Mouse (Mus musculus) gastrocnemius, adult 18-20 months (tissue): Measurements from ENCODE around the gene Cd79b. TPM values are rescaled to one million over a fixed set of nuclear protein-coding genes. Genes with fewer than 3 reads are reported as not detected.
"Not testable (repeated sequence)": the region's sequence is repeated elsewhere in the genome, so short reads cannot be mapped to it uniquely, and the experiment has no call there.

Experiments
- DNase-seq: peaks from one replicate; pipeline ENCODE4 v3.0.0; 2021; ENCODE audit warnings: low spot score
- long read RNA-seq, 2 experiments: library from polyadenylated mRNA; stranded (forward); transcript quantifications; one replicate each; pipeline ENCODE4 v2.0.0; 2021
- total RNA-seq, 2 experiments: library from RNA; stranded (reverse); gene quantifications; 2 replicates each; pipeline ENCODE4 v1.2.3; 2021

Gene Cd79b
- total RNA-seq: under 1 TPM; 0.18 to 0.33 TPM
- long read RNA-seq, experiment 1: 0 reads
- long read RNA-seq, experiment 2: 0 reads

DNA sequence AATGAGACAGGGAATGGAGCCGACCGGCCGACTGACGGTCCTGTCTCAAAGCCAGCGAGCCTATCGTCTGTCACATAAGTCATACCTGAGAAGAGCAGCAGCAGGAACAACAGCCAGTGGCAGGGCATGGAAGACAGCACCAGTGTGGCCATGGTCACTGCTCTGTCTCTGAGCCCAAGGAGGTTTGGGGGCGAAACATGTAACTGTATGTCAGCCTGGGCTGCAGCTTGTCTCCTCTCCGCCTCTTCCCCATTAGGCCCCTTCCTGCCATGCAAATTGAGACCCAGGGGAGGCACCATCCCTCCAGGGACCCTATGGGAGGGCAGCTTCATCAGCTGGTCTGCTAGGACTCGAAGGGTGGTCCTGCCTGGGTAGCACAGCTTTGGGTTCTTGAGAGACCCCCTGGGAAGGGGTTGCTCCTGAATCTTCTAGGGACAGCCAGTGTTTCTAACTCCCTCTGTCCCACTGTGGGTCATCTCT lies at the start of gene Cd79b:
Cd79b (minus strand) TSS at position 430 of the 480 bp plus-strand sequence.
- DNase-seq: no peak

DNA sequence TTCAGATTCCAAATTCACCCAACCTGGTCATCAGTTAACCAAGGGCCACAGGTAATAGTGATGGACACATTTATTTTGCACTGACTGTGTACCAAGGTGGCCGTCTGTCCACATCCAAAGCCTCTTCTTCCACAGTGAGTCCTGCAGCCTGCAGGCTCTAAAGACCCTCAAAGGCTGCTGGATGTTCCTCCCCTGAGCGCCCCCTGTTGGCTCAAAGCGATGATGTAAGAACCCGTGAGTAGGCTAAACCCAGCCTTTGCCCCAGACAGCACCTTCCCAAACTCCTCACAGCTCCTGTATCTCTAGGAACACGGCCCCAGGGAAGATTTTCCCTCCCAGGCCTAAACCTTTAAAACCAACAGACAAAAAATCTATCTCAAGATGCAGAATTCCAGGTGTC lies 44.8 kb upstream of the Cd79b start:
- no peak for DNase-seq

DNA sequence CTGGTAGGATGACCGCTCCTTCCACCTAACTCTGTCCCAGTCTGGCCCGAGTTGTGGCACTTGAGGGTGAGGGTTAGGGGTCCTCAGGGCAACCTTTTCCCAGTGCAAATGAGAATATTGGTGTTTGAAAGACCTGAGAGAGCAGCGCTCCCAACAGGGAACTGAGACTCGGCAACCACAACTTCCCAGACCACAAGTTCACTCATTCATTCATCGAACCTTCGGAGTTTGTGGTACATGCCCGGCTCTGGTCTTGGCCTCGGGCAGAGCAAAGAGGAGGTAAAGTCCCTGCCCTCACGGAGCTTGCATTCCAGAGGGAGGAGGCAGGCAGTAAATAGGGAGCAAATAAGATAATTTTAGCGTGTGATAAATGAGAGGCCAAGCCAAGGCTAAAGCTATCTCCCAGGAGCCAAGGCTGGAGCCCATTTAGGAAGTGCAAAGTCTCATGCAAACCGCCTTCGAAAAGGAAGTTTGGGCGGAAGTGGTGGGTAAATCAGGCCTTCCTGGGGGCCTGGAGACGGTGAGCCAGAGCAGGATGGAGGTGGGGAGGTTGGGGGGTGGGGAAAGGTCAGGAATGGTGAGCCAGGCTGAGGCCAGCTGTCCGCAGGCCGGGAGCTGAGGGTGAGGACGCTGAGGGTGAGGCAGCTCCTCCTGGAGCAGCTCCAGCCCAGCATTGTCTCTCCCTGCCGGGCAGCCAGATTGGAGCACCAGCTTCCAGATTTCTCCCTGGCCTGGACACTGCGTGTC lies 41.0 kb upstream of the Cd79b start:
- peak; percentile 53 for DNase-seq

DNA sequence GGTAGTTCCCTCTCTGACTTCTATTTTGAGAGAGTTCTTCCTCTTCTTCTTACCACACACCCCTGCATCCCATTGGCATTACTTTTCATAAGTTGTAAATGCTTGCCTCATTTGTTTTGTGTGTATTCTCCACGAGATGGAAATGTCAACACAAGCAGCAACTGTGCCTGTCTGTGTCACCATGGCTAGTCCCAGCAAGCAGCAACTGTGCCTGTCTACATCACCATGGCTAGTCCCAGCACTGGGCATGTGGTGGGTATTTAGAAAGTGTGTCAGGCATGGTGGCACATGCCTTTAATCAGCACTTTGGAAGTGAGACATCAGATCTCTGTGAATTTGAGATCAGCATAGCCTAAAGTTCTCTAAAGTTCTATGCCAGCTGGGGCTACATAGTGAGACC lies 39.6 kb upstream of the Cd79b start:
- no peak for DNase-seq

- DNase-seq: no peak
Measured at GRCm38 (mm10) chr11:106353188-106353587, 38.6 kb upstream of the Cd79b start, which contains the start of gene Scn4a. TSS of gene Scn4a (minus strand) at chr11:106353288.

- DNase-seq: no peak
Measured at GRCm38 (mm10) chr11:106351941-106352340, 37.4 kb upstream of the Cd79b start.

DNA sequence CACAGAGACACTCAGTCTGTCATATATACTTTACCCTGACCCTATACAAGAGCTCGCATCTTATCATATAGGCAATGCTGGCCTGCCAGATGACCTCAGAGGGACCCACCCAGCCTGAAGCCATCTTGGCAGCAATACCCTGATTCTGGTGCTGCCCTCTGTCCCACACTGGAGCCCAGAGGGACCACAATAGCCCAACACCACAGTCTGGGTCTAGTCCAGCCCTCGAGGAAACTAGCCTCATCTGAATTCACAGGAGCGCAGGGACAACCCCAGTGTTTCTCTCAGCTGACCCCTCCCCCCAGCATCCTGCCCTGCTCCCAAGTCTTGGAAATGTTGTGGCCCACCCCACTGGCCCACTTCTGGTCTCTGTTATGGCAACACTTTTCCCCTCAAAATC lies 36.7 kb upstream of the Cd79b start:
- no peak for DNase-seq

- peak; percentile 82 for DNase-seq
Measured at GRCm38 (mm10) chr11:106350853-106351252, 36.3 kb upstream of the Cd79b start.

DNA sequence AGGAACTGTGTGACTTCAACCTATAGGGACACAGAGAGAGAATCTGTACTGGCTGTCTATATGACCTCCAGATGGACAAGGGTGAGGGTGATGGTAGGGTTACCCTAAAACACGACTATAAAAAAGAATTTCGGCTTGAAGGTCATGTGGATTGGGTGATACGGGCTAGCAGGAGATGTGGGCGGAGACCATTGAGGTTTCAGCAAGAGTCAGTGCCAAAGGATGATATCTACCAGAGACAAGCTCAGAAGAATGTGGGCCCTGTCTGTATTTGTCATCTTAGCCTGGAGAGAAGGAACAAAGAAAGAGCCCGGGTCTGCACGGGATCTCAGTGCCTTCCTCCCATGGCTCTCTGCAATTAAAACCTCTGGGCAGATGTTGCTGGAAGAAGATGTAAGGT lies 35.2 kb upstream of the Cd79b start:
- DNase-seq: no peak

DNA sequence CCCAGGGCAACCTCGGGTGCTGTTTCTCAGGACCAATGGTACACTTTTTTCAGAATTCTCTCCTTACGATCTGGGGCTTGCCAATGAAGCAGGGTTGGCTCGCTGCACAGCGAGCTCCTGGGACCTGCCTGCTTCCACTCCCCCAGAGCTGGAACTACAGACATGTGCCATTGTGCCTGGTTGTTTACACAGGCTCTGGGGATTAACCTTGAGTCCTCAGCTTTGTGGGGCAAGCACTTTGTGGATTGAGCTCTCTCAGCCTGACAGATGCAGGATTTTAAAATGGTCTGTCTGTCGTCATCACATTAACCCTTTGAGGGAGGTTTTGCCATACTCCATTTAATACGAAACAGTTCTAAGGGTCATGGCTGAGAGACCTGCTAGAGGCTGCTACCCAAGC lies 30.3 kb upstream of the Cd79b start:
- no peak for DNase-seq

DNA sequence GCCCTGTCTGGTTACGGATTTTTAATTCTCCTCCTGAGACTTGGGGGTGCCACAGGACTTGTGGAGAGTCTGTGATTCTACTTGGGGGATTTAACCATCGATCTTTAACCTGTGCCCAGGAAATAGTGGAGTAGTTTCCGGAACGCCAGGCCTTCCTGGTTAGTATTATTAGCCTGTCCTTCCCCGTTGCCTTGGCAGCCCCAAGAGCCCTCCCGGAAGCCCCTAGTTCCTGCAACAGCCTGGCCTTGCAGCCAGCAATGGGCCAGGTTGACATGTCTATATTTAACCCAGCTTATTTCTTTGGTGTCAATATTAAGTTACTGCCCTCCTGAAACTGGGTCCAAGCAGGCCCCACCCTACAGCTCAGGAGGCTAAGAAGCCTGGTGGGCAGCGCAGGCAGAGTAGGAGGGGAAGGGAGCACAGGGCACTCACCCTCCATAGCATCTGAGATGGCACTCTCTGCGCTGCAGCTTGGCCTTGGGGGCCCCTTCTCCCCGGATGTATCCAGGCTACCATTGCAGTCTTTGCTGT lies 26.5 kb upstream of the Cd79b start:
- DNase-seq: peak; percentile 81

GRCm38 (mm10) chr11:106339323-106339722 lies 24.8 kb upstream of the Cd79b start:
- DNase-seq: not testable (repeated sequence)

DNA sequence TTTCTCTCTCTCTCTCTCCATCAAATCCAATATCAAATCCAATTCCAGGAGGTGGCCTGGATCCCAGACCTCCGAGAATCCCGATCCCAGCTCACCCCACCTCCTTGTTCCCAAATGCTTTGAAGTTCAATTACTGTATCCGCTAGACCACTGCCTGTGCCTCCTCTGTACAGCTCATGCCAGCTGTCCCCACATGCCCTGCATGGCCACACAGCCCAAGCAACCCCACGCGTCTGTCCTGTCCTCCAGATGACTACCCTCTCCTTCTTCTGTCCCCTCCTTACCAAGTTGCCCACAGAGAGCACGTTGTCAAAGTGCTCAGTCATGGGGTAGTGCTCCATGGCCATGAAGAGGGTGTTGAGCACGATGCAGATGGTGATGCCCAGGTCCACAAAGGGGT lies 24.3 kb upstream of the Cd79b start:
- no peak for DNase-seq

DNA sequence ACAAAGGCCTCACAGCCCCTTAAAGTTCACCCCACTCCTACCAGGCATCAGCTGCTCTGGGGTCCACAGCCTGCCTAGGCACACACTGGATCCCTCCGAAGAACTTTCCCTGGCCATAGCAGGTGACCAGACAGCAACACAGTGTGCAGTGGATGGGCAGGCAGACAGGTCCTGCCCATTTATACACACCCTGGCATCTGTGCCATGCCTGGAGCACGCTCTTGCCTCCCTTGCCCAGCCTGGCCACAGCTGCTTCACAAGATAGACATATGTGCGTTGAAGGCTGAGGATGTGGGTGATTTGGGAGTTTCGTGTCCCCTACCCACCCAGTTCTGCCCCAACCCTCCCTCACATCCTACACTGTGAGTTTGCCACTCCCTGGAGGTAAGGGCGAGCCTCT lies 23.5 kb upstream of the Cd79b start:
- peak; percentile 53 for DNase-seq

DNA sequence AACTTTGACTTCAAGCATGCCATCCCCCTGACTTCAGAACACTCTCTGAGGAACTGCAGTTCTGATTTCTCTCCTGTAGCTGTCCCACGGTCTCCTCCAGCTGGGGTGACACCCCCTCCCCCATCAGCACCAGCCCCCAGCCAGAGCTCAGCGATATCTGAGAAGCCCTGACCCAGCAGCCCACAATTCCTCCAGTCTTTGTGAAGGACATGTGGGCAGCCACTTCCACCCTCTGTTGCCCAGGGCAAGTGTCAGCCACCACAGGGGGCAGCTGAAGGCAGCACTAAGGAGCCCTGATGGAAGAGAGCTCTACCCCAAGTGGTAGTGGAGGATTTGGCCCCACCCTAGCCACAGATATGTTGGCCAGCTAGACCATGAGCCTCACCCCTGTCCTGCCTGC lies 19.5 kb upstream of the Cd79b start:
- DNase-seq: peak; percentile 62

DNA sequence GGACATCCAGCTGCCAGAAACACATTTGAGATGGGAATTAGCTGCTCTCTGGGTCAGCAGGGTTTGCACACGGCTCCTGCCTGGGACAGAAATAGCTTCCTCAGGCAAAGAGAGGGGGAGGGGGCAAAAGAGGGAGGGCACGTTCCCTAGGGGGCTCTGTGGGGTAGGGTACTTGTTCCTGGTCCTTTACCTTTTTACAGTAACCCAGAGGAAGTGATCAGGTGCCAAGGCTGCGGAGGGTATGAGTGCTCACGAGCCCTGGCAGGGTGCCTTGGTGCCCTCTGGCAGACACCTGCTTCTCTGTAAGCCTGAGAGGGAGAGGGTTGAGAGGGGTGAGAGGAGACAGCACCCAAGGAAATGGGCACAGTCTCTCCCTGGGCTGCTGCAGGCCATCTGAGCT lies 17.9 kb upstream of the Cd79b start:
- peak; percentile 69 for DNase-seq

GRCm38 (mm10) chr11:106329682-106330081 lies 15.1 kb upstream of the Cd79b start:
- peak; percentile 46 for DNase-seq

- DNase-seq: peak; percentile 52
Measured at GRCm38 (mm10) chr11:106329128-106329527, 14.6 kb upstream of the Cd79b start.

GRCm38 (mm10) chr11:106328521-106328920 lies 14.0 kb upstream of the Cd79b start:
- DNase-seq: peak; percentile 81

DNA sequence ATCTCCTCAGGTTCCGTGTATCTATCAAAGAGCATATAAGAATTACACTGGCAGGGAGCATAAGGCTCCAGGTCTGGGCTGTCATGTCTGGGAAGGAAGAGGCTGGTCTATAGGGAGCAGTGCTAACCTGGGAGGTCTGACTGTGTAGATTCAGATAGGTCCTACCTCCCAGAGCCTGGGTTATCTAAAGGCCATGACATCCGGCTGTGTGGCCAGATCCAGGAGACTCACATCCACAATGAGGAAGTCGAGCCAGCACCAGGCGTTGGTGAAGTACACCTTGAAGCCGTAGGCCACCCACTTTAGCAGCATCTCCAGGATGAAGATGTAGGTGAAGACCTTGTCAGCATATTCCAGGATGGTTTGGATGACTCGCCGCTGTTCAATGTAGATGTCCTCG lies 11.9 kb upstream of the Cd79b start:
- DNase-seq: no peak

- DNase-seq: peak; percentile 49
Measured at GRCm38 (mm10) chr11:106325566-106326206, 11.1 kb upstream of the Cd79b start.

DNA sequence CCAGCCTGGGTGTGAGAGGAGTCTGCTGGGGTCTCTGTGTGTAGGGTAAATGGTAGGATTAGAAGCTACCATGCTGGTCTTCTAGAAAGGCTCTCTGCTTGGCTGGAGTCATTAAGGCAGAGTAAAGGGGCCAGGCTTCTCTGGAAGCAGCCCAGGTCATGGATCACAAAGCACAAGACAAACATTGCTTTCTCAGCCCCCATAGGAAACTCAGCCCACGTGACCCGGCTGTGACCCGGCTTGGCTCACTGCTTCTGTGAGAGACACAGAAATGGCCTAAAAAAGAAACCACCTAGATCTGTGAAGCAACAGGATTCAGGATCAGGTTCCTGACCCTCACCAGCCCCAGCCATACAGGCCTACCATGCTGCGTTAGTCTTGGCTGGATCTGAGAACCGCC lies 10.3 kb upstream of the Cd79b start:
- no peak for DNase-seq
